Mouse (Mus musculus) urinary bladder, adult 18-20 months (tissue): ENCODE data around the gene Glra2.
"Not testable (repeated sequence)": the region's sequence is repeated elsewhere in the genome, so short reads cannot be mapped to it uniquely, and the experiment has no call there.

Experiments used
- DNase-seq, 2 experiments: peaks; one replicate each; pipeline ENCODE4 v3.0.0; 2022; ENCODE audit warnings: low spot score in 2 of 2, mixed read lengths in 2 of 2

Gene Glra2

DNA sequence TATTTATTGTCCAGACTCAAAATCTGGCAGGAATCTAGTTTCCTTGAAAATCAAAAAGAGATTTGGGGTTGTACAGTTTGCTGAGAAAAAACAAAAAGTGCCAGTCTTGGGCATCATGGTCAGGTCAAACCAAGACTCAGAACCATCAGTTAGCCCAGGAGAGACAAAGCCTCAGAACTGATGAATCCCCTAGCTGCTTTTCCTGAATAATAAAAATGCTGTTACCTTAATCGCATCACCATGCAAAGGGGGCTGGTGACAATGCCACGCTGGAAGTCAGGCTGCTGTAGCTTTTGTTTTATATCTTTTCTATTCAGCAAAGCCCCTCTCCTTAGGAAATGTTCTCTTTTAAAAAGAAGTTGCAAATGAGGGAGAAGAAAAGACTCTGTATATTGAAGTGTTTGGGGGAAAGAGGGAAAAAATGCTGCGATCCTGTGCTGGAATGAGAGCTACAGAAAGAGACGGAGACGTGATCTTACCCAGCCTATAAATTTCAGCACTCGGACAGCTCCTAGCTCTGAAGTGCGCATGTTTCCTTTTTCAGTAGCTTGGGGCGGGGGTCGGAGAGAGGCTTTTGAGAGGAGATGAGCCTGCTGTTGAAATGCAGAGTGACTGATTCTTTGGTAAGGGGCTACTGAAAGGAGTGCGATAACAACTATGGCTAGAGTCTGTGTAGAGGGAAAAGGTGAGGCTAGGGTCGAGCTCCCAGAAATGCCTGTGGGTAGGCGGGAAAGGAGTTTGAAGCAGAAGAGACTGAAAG, at the start of gene Glra2:
TSS of gene Glra2 (minus strand) at position 455 of the 760 bp plus-strand sequence.
- DNase-seq, result no peak

DNA sequence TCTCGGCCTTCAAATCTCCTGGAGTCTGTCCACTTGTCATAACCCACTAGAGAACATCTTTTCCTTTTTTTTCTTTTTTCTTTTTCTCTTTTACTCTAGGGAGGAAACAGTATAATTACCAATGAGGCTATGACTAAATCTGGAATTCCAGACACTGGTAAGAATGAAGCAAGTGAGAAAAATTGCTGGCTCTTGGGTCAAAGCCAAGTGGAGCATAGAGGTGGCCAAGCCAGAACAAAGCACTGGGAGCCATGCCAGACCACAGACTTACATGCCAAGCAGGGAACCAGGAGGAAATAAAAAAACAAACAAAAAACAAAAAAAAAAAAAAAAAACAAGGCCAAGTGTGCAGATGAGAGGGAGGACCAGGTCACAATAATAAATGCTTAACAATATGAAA, 35.6 kb upstream of the Glra2 start:
- DNase-seq, result peak; percentile 5 to 14

DNA sequence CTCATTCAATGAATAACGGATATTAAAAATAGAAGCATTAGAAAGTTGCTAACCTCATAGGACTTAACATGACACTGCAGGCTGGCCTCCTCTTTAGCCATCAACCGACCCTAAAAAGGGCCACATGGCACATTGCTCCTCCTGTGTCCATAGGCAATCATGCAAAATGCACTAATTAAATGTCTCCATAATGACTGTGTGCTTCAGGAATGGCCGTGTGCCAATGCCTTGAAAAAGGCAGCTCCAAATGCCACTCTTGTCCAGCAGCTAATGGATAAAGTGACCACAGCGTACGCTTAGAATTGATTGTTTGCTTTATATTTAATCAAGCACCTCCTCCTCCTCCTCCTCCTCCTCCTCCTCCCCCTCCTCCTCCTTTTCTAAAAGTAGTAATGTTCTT, 17.4 kb upstream of the Glra2 start:
- no peak for DNase-seq

DNA sequence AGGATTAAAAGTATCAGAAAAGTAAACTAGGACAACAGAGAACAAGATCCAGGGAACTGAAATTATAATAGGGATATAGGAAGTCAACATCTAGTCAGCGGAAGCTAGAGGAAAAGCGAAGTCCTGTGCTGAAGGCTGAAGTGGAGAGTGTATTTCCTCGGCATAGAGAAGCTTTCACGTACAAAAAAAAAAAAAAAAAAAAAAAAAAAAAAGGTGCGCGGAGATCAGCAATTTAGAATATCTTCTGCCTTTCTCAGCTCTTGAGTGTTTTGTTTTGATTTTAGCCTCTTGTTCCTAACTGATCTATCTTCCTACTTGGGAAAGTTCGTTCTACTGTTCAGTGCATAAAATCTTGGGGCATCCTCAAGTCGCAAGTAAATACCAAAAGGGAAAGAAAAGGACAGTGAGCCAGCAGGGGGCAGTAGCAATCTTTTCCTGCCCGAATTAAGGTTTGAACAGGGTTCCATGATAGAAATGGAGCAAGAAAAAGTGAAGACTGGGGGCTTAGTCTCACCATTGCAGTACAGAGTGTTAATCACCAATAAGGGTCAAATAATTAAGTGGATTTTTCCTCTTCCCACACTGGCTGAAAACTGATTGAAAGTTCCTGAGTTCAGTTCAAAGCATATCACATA, 623 bp upstream of the Glra2 start:
- peak in 1 of 2 experiments; percentile 7 for DNase-seq

DNA sequence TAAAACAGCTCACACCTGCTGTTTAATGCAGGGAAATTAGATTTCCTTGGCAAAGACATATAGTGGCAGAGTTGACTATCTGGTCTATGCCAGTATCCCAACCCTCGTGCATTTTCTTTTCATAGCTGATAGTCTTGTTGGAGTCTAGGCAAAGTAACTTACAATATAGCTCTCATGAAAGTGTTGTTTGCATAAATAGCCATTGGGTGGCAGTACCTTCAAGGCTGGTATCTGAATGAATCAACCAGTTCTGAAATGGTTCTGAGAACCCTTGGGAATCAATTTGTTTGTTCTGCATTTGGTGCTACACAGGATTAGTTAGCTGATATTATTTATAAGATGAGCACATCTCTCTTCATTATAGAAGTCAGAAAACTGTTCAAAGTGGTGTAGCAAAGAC, 133.6 kb downstream of the Glra2 start:
- no peak for DNase-seq

DNA sequence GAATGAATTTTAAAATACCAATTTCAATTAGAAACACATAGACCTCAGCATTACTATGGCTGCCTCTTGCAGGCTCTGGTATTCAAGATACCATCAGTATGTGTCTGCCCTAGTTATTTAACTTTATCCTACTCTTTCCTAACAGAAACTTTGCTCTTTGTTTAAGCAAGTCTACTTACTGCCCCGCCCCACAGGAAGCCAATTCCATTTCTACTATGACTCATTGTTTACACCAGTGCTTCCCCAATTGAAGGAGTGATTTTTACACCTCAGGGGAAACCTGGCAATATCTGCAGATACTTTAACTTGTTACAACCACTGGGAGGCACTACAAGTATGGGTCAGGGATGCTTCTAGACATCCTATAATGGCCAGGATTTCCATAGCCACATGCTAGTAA, 136.0 kb downstream of the Glra2 start:
- peak in 1 of 2 experiments; percentile 12 for DNase-seq

DNA sequence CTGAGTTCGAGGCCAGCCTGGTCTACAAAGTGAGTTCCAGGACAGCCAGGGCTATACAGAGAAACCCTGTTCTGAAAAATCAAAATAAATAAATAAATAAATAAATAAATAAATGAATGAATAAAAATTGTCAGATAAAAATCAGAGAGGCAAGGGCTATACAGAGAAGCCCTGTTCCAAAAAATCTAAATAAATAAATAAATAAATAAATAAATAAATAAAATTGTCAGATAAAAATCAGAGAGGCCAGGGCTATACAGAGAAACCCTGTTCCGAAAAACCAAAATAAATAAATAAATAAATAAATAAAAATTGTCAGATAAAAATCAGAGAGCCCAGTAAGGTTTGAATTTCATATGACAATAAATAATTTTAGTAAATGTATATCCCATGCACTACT, 144.2 kb downstream of the Glra2 start:
- DNase-seq, result not testable (repeated sequence)

DNA sequence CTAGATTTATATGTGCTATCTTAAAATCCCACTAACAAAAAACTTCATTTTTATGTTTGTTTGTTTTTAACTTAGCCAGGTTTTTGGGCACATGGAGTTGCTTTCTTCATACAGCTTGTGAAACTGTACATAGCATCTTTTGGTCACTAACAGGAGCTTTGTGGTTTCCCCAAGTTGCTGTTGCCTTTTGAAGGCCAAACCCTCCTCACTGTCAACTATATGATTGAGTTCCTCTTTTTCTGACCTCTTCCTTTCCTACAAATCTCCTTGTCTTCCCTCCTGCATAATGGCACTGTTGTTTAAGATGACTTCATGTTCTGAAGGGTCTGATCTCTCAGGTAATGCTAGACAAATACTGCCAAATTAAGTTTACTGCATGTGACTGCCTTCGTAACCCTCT, 170.6 kb downstream of the Glra2 start:
- no peak for DNase-seq

DNA sequence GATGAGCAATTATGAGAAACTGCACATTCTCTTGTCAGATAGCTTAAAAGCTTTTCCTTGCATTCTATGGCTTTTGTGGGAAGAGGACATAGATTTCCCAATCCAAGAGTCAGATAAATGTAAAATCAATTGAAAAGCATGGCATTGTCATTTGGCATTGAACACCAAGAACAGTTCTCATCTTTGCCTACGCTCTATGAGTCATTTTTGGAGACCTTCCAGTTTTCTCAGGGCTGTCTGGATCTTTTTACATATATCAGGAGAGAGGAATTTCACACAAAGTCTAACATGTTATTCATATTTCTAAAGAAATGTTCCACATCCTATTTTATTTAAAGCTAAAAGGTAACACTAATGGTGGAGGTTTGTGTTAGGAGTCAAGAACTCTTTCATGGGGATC, 223.0 kb downstream of the Glra2 start:
- DNase-seq, result no peak
